Mouse (Mus musculus) liver, adult 2 months (tissue): ENCODE results near the gene Nqo2.

ENCODE experiments used
- CTCF ChIP-seq: fragments of 200-500 bp; IDR thresholded peaks from 2 replicates; pipeline ENCODE4 v1.5.1; 2011; ENCODE audit warnings: low read depth, low read length, control low read depth
- POLR2A ChIP-seq: fragments of 200-500 bp; IDR thresholded peaks from 2 replicates; pipeline ENCODE4 v1.6.1; 2011; ENCODE audit warnings: low read length, control low read depth; ENCODE audit not compliant: insufficient read depth; ENCODE audit errors: extremely low read depth

DNA sequence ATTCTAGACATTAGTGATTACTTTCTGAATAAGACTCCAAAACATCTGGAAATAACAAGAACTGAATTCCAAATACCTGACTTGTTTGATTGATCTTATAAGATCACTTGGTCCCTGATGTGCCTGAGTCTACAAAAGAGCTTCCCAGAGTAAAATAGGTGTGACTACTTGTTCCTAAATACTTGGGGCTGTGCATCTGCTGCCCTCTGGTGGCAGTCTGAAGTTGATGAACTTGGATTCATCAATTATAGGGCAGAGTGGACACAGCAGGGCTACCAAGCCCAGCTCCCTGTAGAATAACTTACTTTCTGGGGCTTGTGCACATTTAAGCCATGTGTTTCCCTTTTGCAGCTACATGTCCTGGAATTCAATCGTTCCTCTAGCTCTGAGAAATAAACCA lies 30.7 kb downstream of the Nqo2 start:
- TF ChIP-seq POLR2A: no peak
- peak; percentile 63 for TF ChIP-seq CTCF
